Mouse (Mus musculus): Measurements from ENCODE around the gene Igf2. TPM values are rescaled to one million over a fixed set of nuclear protein-coding genes. Genes with fewer than 3 reads are reported as not detected.

Igf2 gene
- total RNA-seq, 1 experiment from 2014 or later, result not detected

GRCm38 (mm10) chr7:142661811-142662210, 4.8 kb downstream of the Igf2 start:
- ATAC-seq (replicated peaks in 1 of 2; ENCODE audit: insufficient read depth in 1 of 2, low FRiP score in 2 of 2, low TSS enrichment in 1 of 2, low read depth in 1 of 2, poor library complexity in 2 of 2, severe bottlenecking in 2 of 2), result no peak

GRCm38 (mm10) chr7:142661046-142661445, 5.6 kb downstream of the Igf2 start:
- ATAC-seq (replicated peaks in 1 of 2; ENCODE audit: insufficient read depth in 1 of 2, low FRiP score in 2 of 2, low TSS enrichment in 1 of 2, low read depth in 1 of 2, poor library complexity in 2 of 2, severe bottlenecking in 2 of 2), result no peak

- ATAC-seq (replicated peaks in 1 of 2; ENCODE audit: insufficient read depth in 1 of 2, low FRiP score in 2 of 2, low TSS enrichment in 1 of 2, low read depth in 1 of 2, poor library complexity in 2 of 2, severe bottlenecking in 2 of 2), result no peak
These were observed 6.0 kb downstream of the Igf2 start for GRCm38 (mm10) chr7:142660651-142660945.

- ATAC-seq (replicated peaks in 1 of 2; ENCODE audit: insufficient read depth in 1 of 2, low FRiP score in 2 of 2, low TSS enrichment in 1 of 2, low read depth in 1 of 2, poor library complexity in 2 of 2, severe bottlenecking in 2 of 2), result no peak
These were observed 6.6 kb downstream of the Igf2 start for GRCm38 (mm10) chr7:142659767-142660650.

- ATAC-seq (replicated peaks in 1 of 2; ENCODE audit: insufficient read depth in 1 of 2, low FRiP score in 2 of 2, low TSS enrichment in 1 of 2, low read depth in 1 of 2, poor library complexity in 2 of 2, severe bottlenecking in 2 of 2), result no peak
These were observed 7.4 kb downstream of the Igf2 start for GRCm38 (mm10) chr7:142659181-142659681.

- ATAC-seq (replicated peaks in 1 of 2; ENCODE audit: insufficient read depth in 1 of 2, low FRiP score in 2 of 2, low TSS enrichment in 1 of 2, low read depth in 1 of 2, poor library complexity in 2 of 2, severe bottlenecking in 2 of 2), result 0 out of 4 replicates have a peak, but pooled peaks of 1 of the 2 experiments have one; percentile 34
These were observed 7.9 kb downstream of the Igf2 start for GRCm38 (mm10) chr7:142658681-142659180.

GRCm38 (mm10) chr7:142657821-142658614, 8.6 kb downstream of the Igf2 start:
- no peak for ATAC-seq (replicated peaks in 1 of 2; ENCODE audit: insufficient read depth in 1 of 2, low FRiP score in 2 of 2, low TSS enrichment in 1 of 2, low read depth in 1 of 2, poor library complexity in 2 of 2, severe bottlenecking in 2 of 2)

- ATAC-seq (replicated peaks in 1 of 2; ENCODE audit: insufficient read depth in 1 of 2, low FRiP score in 2 of 2, low TSS enrichment in 1 of 2, low read depth in 1 of 2, poor library complexity in 2 of 2, severe bottlenecking in 2 of 2), result no peak
These were observed 9.2 kb downstream of the Igf2 start for GRCm38 (mm10) chr7:142657341-142657791.

GRCm38 (mm10) chr7:142656055-142656454, 10.6 kb downstream of the Igf2 start:
- ATAC-seq (replicated peaks in 1 of 2; ENCODE audit: insufficient read depth in 1 of 2, low FRiP score in 2 of 2, low TSS enrichment in 1 of 2, low read depth in 1 of 2, poor library complexity in 2 of 2, severe bottlenecking in 2 of 2), result no peak

- no peak for ATAC-seq (replicated peaks in 1 of 2; ENCODE audit: insufficient read depth in 1 of 2, low FRiP score in 2 of 2, low TSS enrichment in 1 of 2, low read depth in 1 of 2, poor library complexity in 2 of 2, severe bottlenecking in 2 of 2)
These were observed 11.0 kb downstream of the Igf2 start for GRCm38 (mm10) chr7:142655633-142656032.

- ATAC-seq (replicated peaks in 1 of 2; ENCODE audit: insufficient read depth in 1 of 2, low FRiP score in 2 of 2, low TSS enrichment in 1 of 2, low read depth in 1 of 2, poor library complexity in 2 of 2, severe bottlenecking in 2 of 2), result no peak
These were observed 12.9 kb downstream of the Igf2 start for GRCm38 (mm10) chr7:142653726-142654125.

GRCm38 (mm10) chr7:142646676-142647075, 19.9 kb downstream of the Igf2 start:
- no peak for ATAC-seq (replicated peaks in 1 of 2; ENCODE audit: insufficient read depth in 1 of 2, low FRiP score in 2 of 2, low TSS enrichment in 1 of 2, low read depth in 1 of 2, poor library complexity in 2 of 2, severe bottlenecking in 2 of 2)

GRCm38 (mm10) chr7:142645045-142645444, 21.6 kb downstream of the Igf2 start:
- ATAC-seq (replicated peaks in 1 of 2; ENCODE audit: insufficient read depth in 1 of 2, low FRiP score in 2 of 2, low TSS enrichment in 1 of 2, low read depth in 1 of 2, poor library complexity in 2 of 2, severe bottlenecking in 2 of 2), result no peak

- ATAC-seq (replicated peaks in 1 of 2; ENCODE audit: insufficient read depth in 1 of 2, low FRiP score in 2 of 2, low TSS enrichment in 1 of 2, low read depth in 1 of 2, poor library complexity in 2 of 2, severe bottlenecking in 2 of 2), result no peak
These were observed 30.4 kb downstream of the Igf2 start for GRCm38 (mm10) chr7:142636178-142636577.

- no peak for ATAC-seq (replicated peaks in 1 of 2; ENCODE audit: insufficient read depth in 1 of 2, low FRiP score in 2 of 2, low TSS enrichment in 1 of 2, low read depth in 1 of 2, poor library complexity in 2 of 2, severe bottlenecking in 2 of 2)
These were observed 35.9 kb downstream of the Igf2 start for GRCm38 (mm10) chr7:142630691-142631090.

GRCm38 (mm10) chr7:142629806-142630205, 36.8 kb downstream of the Igf2 start:
- ATAC-seq (replicated peaks in 1 of 2; ENCODE audit: insufficient read depth in 1 of 2, low FRiP score in 2 of 2, low TSS enrichment in 1 of 2, low read depth in 1 of 2, poor library complexity in 2 of 2, severe bottlenecking in 2 of 2), result no peak

GRCm38 (mm10) chr7:142622180-142622579, 44.4 kb downstream of the Igf2 start:
- ATAC-seq (replicated peaks in 1 of 2; ENCODE audit: insufficient read depth in 1 of 2, low FRiP score in 2 of 2, low TSS enrichment in 1 of 2, low read depth in 1 of 2, poor library complexity in 2 of 2, severe bottlenecking in 2 of 2), result no peak

- ATAC-seq (replicated peaks in 1 of 2; ENCODE audit: insufficient read depth in 1 of 2, low FRiP score in 2 of 2, low TSS enrichment in 1 of 2, low read depth in 1 of 2, poor library complexity in 2 of 2, severe bottlenecking in 2 of 2), result no peak
These were observed 53.5 kb downstream of the Igf2 start for GRCm38 (mm10) chr7:142613077-142613476.

Measured in hematopoietic stem cell, adult 5-6 weeks (primary cell).